Mouse (Mus musculus): ENCODE data around the gene Nfrkb. TPM values are rescaled to one million over a fixed set of nuclear protein-coding genes. Genes with fewer than 3 reads are reported as not detected.

Nfrkb gene
- polyA plus RNA-seq, 1 experiment from 2014 or later = 24.9 TPM

GRCm38 (mm10) chr9:31431751-31432150 lies 45.8 kb downstream of the Nfrkb start:
- H3K4me2 ChIP-seq = no peak overlapping the region
- H3K27ac ChIP-seq (replicated peaks) = no peak overlapping the region
- H3K4me1 ChIP-seq (replicated peaks) = no peaks in the 10 kb centered on the region
- H3K36me3 ChIP-seq = 0 out of 2 replicates have a peak, but pooled peaks cover under 1% of the 10 kb centered on the region
- no peaks in the 10 kb centered on the region for H3K9me3 ChIP-seq
- ATAC-seq (ENCODE audit: low read depth) = no peak
- no peaks in the 10 kb centered on the region for H3K27me3 ChIP-seq
- H3K4me3 ChIP-seq = no peak overlapping the region
- H3K9ac ChIP-seq = no peak overlapping the region
- 80% methylated on average over 5 of the region's 5 CpGs for WGBS

DNA sequence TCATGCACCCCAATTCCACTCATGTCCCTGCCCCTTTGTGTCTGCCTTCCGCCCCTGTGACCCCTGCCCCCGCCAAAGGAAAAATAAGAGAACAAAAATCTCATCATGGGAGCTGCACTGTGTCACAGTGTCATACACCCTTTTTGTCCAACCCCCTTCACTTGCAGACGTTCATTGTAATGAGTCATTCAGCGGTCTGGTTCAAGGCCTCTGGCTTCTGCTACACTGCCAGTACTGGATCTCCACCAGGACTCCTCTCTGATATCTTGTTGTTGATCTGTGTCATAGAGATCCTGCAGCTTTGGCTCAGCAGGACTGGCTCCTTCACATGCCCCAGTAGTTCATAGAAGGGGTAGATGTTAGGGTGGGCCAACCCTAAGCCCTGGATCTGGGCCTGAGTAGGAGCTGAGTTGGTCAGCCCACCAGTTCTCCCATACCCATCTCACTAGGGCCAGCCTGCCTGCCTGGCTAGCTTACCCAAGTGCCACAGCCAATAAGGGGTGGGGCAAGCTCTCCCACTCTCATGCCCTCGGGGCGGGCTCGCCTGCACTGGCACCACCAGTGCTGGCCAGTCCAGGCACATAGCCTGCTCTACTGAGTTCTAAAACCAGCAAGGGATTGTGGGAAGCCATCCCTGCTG lies 46.5 kb downstream of the Nfrkb start:
- Histone ChIP-seq H3K36me3 (no peaks in the 10 kb centered on the region), H3K27ac (replicated peaks) (no peak overlapping the region), H3K4me1 (replicated peaks) (no peaks in the 10 kb centered on the region), H3K27me3 (no peaks in the 10 kb centered on the region), H3K4me2 (no peak overlapping the region), H3K9ac (no peak overlapping the region), H3K9me3 (no peaks in the 10 kb centered on the region), H3K4me3 (no peak overlapping the region)
- peak; percentile 56; the same call in 1 of the 2 replicates for ATAC-seq (ENCODE audit: low read depth)
- 85% methylated on average over 7 of the region's 7 CpGs for WGBS

- Histone ChIP-seq H3K9ac (no peak overlapping the region), H3K36me3 (no peaks in the 10 kb centered on the region), H3K27ac (replicated peaks) (no peak overlapping the region), H3K4me2 (no peak overlapping the region), H3K9me3 (no peaks in the 10 kb centered on the region), H3K4me1 (replicated peaks) (no peaks in the 10 kb centered on the region), H3K4me3 (no peak overlapping the region), H3K27me3 (no peaks in the 10 kb centered on the region)
- no peak for ATAC-seq (ENCODE audit: low read depth)
- WGBS = 88% methylated on average over 3 of the region's 3 CpGs
Observed at GRCm38 (mm10) chr9:31433431-31433830, 47.4 kb downstream of the Nfrkb start.

GRCm38 (mm10) chr9:31435415-31435814 lies 49.4 kb downstream of the Nfrkb start:
- Histone ChIP-seq H3K27ac (replicated peaks) (no peak overlapping the region), H3K4me3 (no peak overlapping the region), H3K4me2 (no peak overlapping the region), H3K36me3 (no peaks in the 10 kb centered on the region), H3K27me3 (no peaks in the 10 kb centered on the region), H3K9me3 (no peaks in the 10 kb centered on the region), H3K9ac (no peak overlapping the region), H3K4me1 (replicated peaks) (no peaks in the 10 kb centered on the region)
- no peak for ATAC-seq (ENCODE audit: low read depth)
- WGBS = 88% methylated on average over 8 of the region's 8 CpGs

DNA sequence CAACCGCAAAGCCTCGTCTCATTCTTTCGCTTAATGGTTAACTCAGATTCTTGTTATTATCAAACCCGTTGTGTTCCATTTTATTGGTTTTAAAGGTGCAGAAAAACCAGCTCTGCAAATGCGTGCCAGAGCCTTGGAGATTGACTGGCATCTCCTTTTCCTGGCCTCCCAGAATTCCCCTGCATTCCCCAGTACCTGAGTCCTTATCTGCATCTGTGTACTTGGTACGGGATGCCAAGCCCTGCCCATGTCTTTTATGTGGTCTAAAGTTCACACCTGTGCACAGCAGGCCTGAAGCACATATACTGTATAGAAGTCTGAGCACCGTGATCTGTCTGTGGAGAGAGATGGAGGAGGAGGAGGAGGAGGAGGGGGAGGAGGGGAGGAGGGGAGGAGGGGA lies 51.9 kb downstream of the Nfrkb start:
- WGBS = 81% methylated on average over 7 of the region's 7 CpGs
- Histone ChIP-seq H3K4me3 (no peak overlapping the region), H3K36me3 (no peaks in the 10 kb centered on the region), H3K27ac (replicated peaks) (no peak overlapping the region), H3K4me1 (replicated peaks) (no peaks in the 10 kb centered on the region), H3K27me3 (no peaks in the 10 kb centered on the region), H3K9me3 (no peaks in the 10 kb centered on the region), H3K9ac (no peak overlapping the region), H3K4me2 (no peak overlapping the region)
- no peak for ATAC-seq (ENCODE audit: low read depth)

- 65% methylated on average over 5 of the region's 5 CpGs for WGBS
- no peak for ATAC-seq (ENCODE audit: low read depth)
- Histone ChIP-seq H3K9ac (no peak overlapping the region), H3K4me3 (no peak overlapping the region), H3K9me3 (no peaks in the 10 kb centered on the region), H3K27ac (replicated peaks) (no peak overlapping the region), H3K4me1 (replicated peaks) (no peaks in the 10 kb centered on the region), H3K36me3 (no peaks in the 10 kb centered on the region), H3K27me3 (no peaks in the 10 kb centered on the region), H3K4me2 (no peak overlapping the region)
Observed at GRCm38 (mm10) chr9:31438834-31439233, 52.8 kb downstream of the Nfrkb start.

- H3K36me3 ChIP-seq = no peaks in the 10 kb centered on the region
- no peaks in the 10 kb centered on the region for H3K9me3 ChIP-seq
- no peak for ATAC-seq (ENCODE audit: low read depth)
- H3K27ac ChIP-seq (replicated peaks) = no peak overlapping the region
- no peak overlapping the region for H3K4me3 ChIP-seq
- no peaks in the 10 kb centered on the region for H3K27me3 ChIP-seq
- no peaks in the 10 kb centered on the region for H3K4me1 ChIP-seq (replicated peaks)
- no peak overlapping the region for H3K4me2 ChIP-seq
- WGBS = 82% methylated on average over 6 of the region's 6 CpGs
- H3K9ac ChIP-seq = no peak overlapping the region
Observed at GRCm38 (mm10) chr9:31439341-31439740, 53.3 kb downstream of the Nfrkb start.

GRCm38 (mm10) chr9:31440366-31440765 lies 54.4 kb downstream of the Nfrkb start:
- no peaks in the 10 kb centered on the region for H3K36me3 ChIP-seq
- no peak overlapping the region for H3K4me2 ChIP-seq
- no peaks in the 10 kb centered on the region for H3K9me3 ChIP-seq
- no peaks in the 10 kb centered on the region for H3K27me3 ChIP-seq
- H3K27ac ChIP-seq (replicated peaks) = no peak overlapping the region
- no peak overlapping the region for H3K9ac ChIP-seq
- no peaks in the 10 kb centered on the region for H3K4me1 ChIP-seq (replicated peaks)
- H3K4me3 ChIP-seq = no peak overlapping the region
- 93% methylated on average over 5 of the region's 5 CpGs for WGBS
- no peak for ATAC-seq (ENCODE audit: low read depth)

DNA sequence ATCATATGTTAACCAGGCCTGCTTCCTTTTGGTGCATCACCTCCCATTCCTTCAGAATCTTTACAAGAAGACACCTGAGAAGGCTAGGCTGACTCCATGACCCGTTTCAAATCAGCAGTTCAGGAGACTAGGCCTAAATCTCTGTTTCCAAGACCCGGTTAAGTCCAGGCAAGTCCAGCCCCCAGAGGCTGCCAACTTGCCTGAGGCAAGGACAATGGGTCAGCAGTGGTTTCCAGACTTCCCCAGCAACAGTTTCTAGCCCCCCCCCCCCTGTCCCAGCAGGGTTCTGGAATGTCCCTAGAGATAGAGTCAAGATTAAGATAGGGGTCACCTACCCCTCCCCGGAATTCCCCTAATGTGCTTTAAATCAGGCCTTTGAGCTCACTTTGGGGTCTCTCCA lies 55.5 kb downstream of the Nfrkb start:
- ATAC-seq (ENCODE audit: low read depth) = no peak
- Histone ChIP-seq H3K4me3 (no peak overlapping the region), H3K36me3 (no peaks in the 10 kb centered on the region), H3K9me3 (no peaks in the 10 kb centered on the region), H3K9ac (no peak overlapping the region), H3K27ac (replicated peaks) (no peak overlapping the region), H3K4me1 (replicated peaks) (no peaks in the 10 kb centered on the region), H3K27me3 (no peaks in the 10 kb centered on the region), H3K4me2 (no peak overlapping the region)
- 86% methylated on average over 3 of the region's 3 CpGs for WGBS

GRCm38 (mm10) chr9:31444236-31444635 lies 58.2 kb downstream of the Nfrkb start:
- ATAC-seq (ENCODE audit: low read depth) = no peak
- no peak overlapping the region for H3K4me2 ChIP-seq

DNA sequence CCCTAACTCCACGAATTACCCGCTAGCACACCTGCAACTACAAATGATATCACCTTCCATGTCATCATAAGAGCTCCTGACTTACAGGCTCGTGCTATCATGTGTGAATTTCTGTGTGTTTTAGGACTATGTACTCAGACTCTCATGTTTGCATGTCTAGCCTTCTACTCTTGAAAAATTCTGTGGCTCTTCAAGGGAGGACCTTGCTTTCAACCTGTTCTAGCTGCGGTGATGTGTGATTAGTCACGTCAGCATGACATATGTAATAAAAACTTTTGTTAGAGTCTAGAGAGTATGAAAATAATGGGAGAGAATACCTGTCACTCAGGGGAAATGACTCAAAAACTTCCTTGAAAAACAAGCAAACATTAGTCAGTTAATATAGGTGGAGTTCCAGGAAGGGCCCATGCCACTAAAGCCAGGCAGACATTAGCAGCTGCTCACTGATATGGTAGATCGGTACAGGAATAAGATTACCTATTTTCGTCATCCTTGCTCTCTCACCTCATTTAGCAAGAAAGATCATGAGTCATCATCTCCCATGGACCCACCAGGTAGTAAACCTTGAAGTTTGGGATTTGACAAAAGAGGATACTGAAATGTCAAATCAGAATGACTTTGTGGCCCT lies 63.3 kb downstream of the Nfrkb start:
- Histone ChIP-seq H3K27me3 (no peaks in the 10 kb centered on the region), H3K27ac (replicated peaks) (no peak overlapping the region), H3K4me2 (no peak overlapping the region), H3K9ac (no peak overlapping the region), H3K36me3 (no peaks in the 10 kb centered on the region), H3K9me3 (no peaks in the 10 kb centered on the region), H3K4me1 (replicated peaks) (peaks cover 4% of the 10 kb centered on the region; the same call in 1 of the 2 replicates), H3K4me3 (no peak overlapping the region)
- no peak for ATAC-seq (ENCODE audit: low read depth)
- 89% methylated on average over 7 of the region's 7 CpGs for WGBS

More at GRCm38 (mm10) chr9:31444236-31444635, 58.2 kb downstream of the Nfrkb start:
- no peaks in the 10 kb centered on the region for H3K36me3 ChIP-seq
- WGBS = 87% methylated on average over 8 of the region's 8 CpGs
- no peaks in the 10 kb centered on the region for H3K9me3 ChIP-seq
- no peak overlapping the region for H3K27ac ChIP-seq (replicated peaks)
- H3K27me3 ChIP-seq = no peaks in the 10 kb centered on the region
- H3K4me3 ChIP-seq = no peak overlapping the region
- no peaks in the 10 kb centered on the region for H3K4me1 ChIP-seq (replicated peaks)
- H3K9ac ChIP-seq = no peak overlapping the region

- Histone ChIP-seq H3K9ac (no peak overlapping the region), H3K4me2 (no peak overlapping the region), H3K4me3 (no peak overlapping the region), H3K9me3 (no peaks in the 10 kb centered on the region), H3K4me1 (replicated peaks) (peaks cover 4% of the 10 kb centered on the region; the same call in 1 of the 2 replicates), H3K27me3 (no peaks in the 10 kb centered on the region), H3K27ac (replicated peaks) (no peak overlapping the region), H3K36me3 (no peaks in the 10 kb centered on the region)
- WGBS = 54% methylated on average over 10 of the region's 10 CpGs
- no peak for ATAC-seq (ENCODE audit: low read depth)
Observed at GRCm38 (mm10) chr9:31452166-31452565, 66.2 kb downstream of the Nfrkb start.

GRCm38 (mm10) chr9:31454356-31454755 lies 68.4 kb downstream of the Nfrkb start:
- 75% methylated on average over 1 of the region's 1 CpGs for WGBS

More at GRCm38 (mm10) chr9:31454356-31454755, 68.4 kb downstream of the Nfrkb start:
- H3K4me3 ChIP-seq = no peak overlapping the region
- H3K27ac ChIP-seq (replicated peaks) = no peak overlapping the region
- peaks cover 4% of the 10 kb centered on the region; the same call in 1 of the 2 replicates for H3K4me1 ChIP-seq (replicated peaks)
- H3K4me2 ChIP-seq = no peak overlapping the region
- no peak for ATAC-seq (ENCODE audit: low read depth)
- no peaks in the 10 kb centered on the region for H3K27me3 ChIP-seq
- no peak overlapping the region for H3K9ac ChIP-seq
- H3K9me3 ChIP-seq = no peaks in the 10 kb centered on the region
- H3K36me3 ChIP-seq = no peaks in the 10 kb centered on the region

All from neural tube, embryonic 13.5 days (tissue).